Mouse (Mus musculus): ENCODE results near the gene Serp2. TPM values are rescaled to one million over a fixed set of nuclear protein-coding genes. Genes with fewer than 3 reads are reported as not detected.

Serp2 gene
- polyA plus RNA-seq, 1 experiment from 2014 or later, result 9.2 TPM

GRCm38 (mm10) chr14:76518217-76518616, 38.5 kb downstream of the Serp2 start:
- Histone ChIP-seq H3K9me3 (no peaks in the 10 kb centered on the region), H3K4me1 (peaks cover 12% of the 10 kb centered on the region), H3K36me3 (no peaks in the 10 kb centered on the region), H3K27me3 (replicated peaks) (no peaks in the 10 kb centered on the region), H3K27ac (no peak overlapping the region), H3K4me3 (replicated peaks) (no peak overlapping the region), H3K4me2 (no peak overlapping the region), H3K9ac (no peak overlapping the region)
- WGBS, result 85% methylated on average over 5 of the region's 5 CpGs
- ATAC-seq (ENCODE audit: insufficient read depth, low FRiP score, low read depth), result no peak

DNA sequence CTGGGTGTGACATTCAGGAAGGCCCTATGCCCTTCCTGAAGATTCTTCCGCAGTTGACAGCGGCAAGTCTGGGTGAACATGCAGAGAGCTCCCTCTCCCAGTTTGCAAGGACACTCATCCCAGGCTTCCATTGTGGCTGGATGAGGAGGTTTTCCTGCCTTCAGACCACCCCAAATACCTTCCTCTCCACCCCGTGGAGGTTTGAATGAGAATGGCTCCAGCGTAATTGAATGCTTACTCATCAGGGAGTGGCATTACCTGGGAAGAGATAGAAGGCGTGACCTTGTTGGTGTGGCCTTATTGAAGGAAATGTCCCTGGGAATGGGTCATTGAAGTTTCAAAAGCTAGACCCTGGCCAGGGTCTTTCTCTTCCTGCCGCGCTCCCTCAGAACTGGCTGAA, 41.1 kb downstream of the Serp2 start:
- H3K4me1 ChIP-seq, result peaks cover 16% of the 10 kb centered on the region

GRCm38 (mm10) chr14:76514050-76514585, 42.6 kb downstream of the Serp2 start:
- Histone ChIP-seq H3K9me3 (no peaks in the 10 kb centered on the region), H3K4me1 (peaks cover 16% of the 10 kb centered on the region), H3K4me3 (replicated peaks) (no peak overlapping the region), H3K36me3 (no peaks in the 10 kb centered on the region), H3K27ac (no peak overlapping the region), H3K4me2 (no peak overlapping the region), H3K27me3 (replicated peaks) (no peaks in the 10 kb centered on the region), H3K9ac (no peak overlapping the region)
- no peak for ATAC-seq (ENCODE audit: insufficient read depth, low FRiP score, low read depth)
- WGBS, result 47% methylated on average over 6 of the region's 6 CpGs

More for the DNA sequence above, 41.1 kb downstream of the Serp2 start:
- no peak for ATAC-seq (ENCODE audit: insufficient read depth, low FRiP score, low read depth)
- Histone ChIP-seq H3K27ac (no peak overlapping the region), H3K9me3 (no peaks in the 10 kb centered on the region), H3K4me2 (no peak overlapping the region), H3K36me3 (no peaks in the 10 kb centered on the region), H3K27me3 (replicated peaks) (no peaks in the 10 kb centered on the region), H3K4me3 (replicated peaks) (no peak overlapping the region), H3K9ac (no peak overlapping the region)
- WGBS, result 81% methylated on average over 7 of the region's 7 CpGs

DNA sequence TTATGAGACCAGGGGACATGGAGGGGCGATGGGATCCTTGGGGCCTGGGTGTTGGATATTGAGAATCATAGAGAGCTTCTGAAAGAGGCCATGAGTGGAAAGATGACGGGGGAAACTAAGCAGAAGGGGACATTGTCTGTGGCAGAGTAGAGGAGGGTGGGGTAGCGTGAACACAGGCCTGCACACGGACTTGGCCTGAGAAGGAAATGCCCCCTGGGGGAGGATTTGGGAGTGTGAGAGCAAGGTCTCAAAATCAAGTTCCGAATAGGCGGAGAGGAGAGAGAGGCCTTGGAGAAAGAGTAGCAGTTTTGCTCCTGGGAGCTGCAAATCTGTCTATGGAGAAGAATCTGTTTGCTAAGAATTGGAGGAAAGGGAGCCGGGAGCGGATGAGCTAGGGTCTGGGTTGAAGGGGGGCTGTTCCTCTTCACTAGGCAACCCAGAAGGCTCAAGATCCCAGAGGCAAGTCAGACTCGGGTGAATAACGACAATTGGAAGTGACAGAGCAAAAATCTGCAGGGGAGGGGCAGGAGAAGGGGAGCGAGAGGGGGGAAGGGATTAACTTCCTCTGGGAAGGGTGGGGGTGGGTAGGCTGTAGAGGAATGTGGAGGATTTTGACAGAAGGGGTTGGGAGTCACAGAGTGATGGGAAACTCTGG, 43.2 kb downstream of the Serp2 start:
- peaks cover 16% of the 10 kb centered on the region for H3K4me1 ChIP-seq
- H3K36me3 ChIP-seq, result no peaks in the 10 kb centered on the region
- ATAC-seq (ENCODE audit: insufficient read depth, low FRiP score, low read depth), result no peak
- 27% methylated on average over 11 of the region's 11 CpGs for WGBS
- no peaks in the 10 kb centered on the region for H3K27me3 ChIP-seq (replicated peaks)
- H3K9ac ChIP-seq, result no peak overlapping the region
- 0 out of 2 replicates have a peak overlapping the region, but pooled peaks have one; percentile 9 for H3K4me2 ChIP-seq
- H3K4me3 ChIP-seq (replicated peaks), result no peak overlapping the region
- H3K9me3 ChIP-seq, result no peaks in the 10 kb centered on the region
- peak overlapping the region; percentile 49; the same call in 1 of the 2 replicates for H3K27ac ChIP-seq

GRCm38 (mm10) chr14:76511971-76512370, 44.7 kb downstream of the Serp2 start:
- WGBS, result 78% methylated on average over 7 of the region's 7 CpGs
- no peaks in the 10 kb centered on the region for H3K9me3 ChIP-seq
- H3K27ac ChIP-seq, result no peak overlapping the region
- no peaks in the 10 kb centered on the region for H3K27me3 ChIP-seq (replicated peaks)
- H3K4me3 ChIP-seq (replicated peaks), result no peak overlapping the region
- ATAC-seq (ENCODE audit: insufficient read depth, low FRiP score, low read depth), result no peak
- no peak overlapping the region for H3K4me2 ChIP-seq
- no peak overlapping the region for H3K9ac ChIP-seq
- H3K36me3 ChIP-seq, result peaks cover 6% of the 10 kb centered on the region; the same call in 1 of the 2 replicates
- peaks cover 23% of the 10 kb centered on the region for H3K4me1 ChIP-seq

GRCm38 (mm10) chr14:76508701-76509100, 48.0 kb downstream of the Serp2 start:
- Histone ChIP-seq H3K4me2 (no peak overlapping the region), H3K27ac (no peak overlapping the region), H3K27me3 (replicated peaks) (no peaks in the 10 kb centered on the region), H3K36me3 (peaks cover 9% of the 10 kb centered on the region; the same call in 1 of the 2 replicates), H3K9me3 (no peaks in the 10 kb centered on the region), H3K4me1 (peaks cover 23% of the 10 kb centered on the region), H3K4me3 (replicated peaks) (no peak overlapping the region), H3K9ac (no peak overlapping the region)
- ATAC-seq (ENCODE audit: insufficient read depth, low FRiP score, low read depth), result no peak
- whole genome bisulfite sequencing, result 74% methylated on average over 10 of the region's 10 CpGs

DNA sequence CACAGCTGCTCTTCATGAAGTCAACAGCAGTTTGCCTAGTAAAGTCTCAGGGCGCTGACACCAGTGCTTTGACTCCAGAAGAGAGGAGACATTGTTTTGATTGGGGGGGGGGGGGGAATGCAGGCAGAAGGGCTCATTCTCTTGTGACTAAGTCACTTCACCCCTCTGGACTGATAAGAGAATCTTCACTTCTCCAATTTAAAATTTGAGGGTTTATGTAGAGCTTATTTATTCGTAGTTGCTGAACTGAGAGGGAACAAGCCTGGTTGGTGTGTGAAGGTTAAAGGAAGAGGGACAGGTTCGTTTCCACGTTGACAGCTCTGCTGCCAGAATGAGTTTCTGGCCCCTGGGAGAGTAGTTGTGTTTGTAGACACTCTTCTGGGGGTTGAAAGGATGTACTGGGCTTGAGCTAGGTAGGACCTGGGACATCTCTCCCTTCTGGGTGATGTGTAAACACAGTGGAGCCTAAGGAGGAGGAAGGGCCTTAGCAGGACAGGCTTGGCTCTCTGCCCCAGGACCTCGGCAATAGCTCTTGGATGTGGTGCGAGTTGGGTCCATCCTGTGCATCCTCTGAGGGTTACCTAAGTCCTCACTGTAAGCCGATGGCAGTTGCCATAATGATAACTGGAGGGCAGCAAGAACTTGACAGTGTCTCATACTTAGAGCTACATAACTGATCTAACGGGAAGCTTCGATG, 48.7 kb downstream of the Serp2 start:
- ATAC-seq (ENCODE audit: insufficient read depth, low FRiP score, low read depth), result no peak
- Histone ChIP-seq H3K9me3 (no peaks in the 10 kb centered on the region), H3K9ac (no peak overlapping the region), H3K27ac (no peak overlapping the region), H3K4me2 (peak overlapping the region; percentile 86; the same call in 1 of the 2 replicates), H3K27me3 (replicated peaks) (no peaks in the 10 kb centered on the region), H3K4me3 (replicated peaks) (no peak overlapping the region), H3K4me1 (peaks cover 20% of the 10 kb centered on the region), H3K36me3 (peaks cover 9% of the 10 kb centered on the region; the same call in 1 of the 2 replicates)
- WGBS, result 73% methylated on average over 9 of the region's 9 CpGs

GRCm38 (mm10) chr14:76507357-76507756, 49.3 kb downstream of the Serp2 start:
- Histone ChIP-seq H3K9ac (no peak overlapping the region), H3K9me3 (no peaks in the 10 kb centered on the region), H3K4me3 (replicated peaks) (peak overlapping the region; percentile 75; the same call in 1 of the 2 replicates), H3K4me2 (peak overlapping the region; percentile 86), H3K27ac (no peak overlapping the region), H3K27me3 (replicated peaks) (no peaks in the 10 kb centered on the region), H3K4me1 (peaks cover 18% of the 10 kb centered on the region), H3K36me3 (peaks cover 9% of the 10 kb centered on the region; the same call in 1 of the 2 replicates)
- WGBS, result 89% methylated on average over 7 of the region's 7 CpGs
- ATAC-seq (ENCODE audit: insufficient read depth, low FRiP score, low read depth), result no peak

DNA sequence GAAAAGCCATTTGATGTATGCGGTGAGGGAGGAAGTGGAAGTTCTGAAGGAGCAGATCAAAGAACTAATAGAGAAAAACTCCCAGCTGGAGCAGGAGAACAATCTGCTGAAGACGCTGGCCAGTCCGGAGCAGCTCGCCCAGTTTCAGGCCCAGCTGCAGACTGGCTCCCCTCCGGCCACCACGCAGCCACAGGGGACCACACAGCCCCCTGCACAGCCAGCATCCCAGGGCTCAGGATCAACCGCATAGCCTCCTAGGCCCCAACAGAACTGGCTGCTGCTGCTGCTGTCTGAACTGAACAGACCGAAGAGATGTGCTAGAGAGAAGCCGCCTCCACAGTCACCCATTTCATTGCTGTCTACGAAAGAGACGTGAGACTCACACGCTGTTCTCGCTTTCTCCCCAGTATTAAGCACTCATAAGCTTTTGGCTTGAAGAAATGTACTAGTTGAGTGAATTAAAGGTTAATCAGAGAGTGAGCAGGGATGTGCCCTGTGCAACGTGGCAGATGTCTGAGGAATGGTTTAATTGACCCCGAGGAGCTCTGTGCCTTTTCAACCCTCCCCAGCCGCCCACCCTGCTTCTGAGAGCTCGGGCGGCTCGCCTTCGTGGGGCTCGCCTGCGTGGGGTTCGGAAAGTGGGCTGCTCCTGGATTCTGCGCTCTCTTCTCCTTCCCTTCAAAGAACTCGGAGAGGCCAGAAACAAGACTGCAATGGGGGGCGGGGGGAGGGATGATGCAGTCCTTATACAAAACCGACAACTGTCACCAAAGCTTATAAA, 50.1 kb downstream of the Serp2 start:
- H3K9ac ChIP-seq, result peak overlapping the region; percentile 96; the same call in 1 of the 2 replicates
- H3K36me3 ChIP-seq, result peaks cover 9% of the 10 kb centered on the region; the same call in 1 of the 2 replicates
- ATAC-seq (ENCODE audit: insufficient read depth, low FRiP score, low read depth), result no peak
- no peaks in the 10 kb centered on the region for H3K27me3 ChIP-seq (replicated peaks)
- no peaks in the 10 kb centered on the region for H3K9me3 ChIP-seq
- peak overlapping the region; percentile 86 for H3K4me2 ChIP-seq
- H3K27ac ChIP-seq, result peak overlapping the region; percentile 100
- H3K4me1 ChIP-seq, result peaks cover 18% of the 10 kb centered on the region
- H3K4me3 ChIP-seq (replicated peaks), result peak overlapping the region; percentile 75
- 37% methylated on average over 27 of the region's 27 CpGs for WGBS

- WGBS, result under 1% methylated on average over 31 of the region's 31 CpGs
- H3K9ac ChIP-seq, result peak overlapping the region; percentile 96
- peaks cover 9% of the 10 kb centered on the region; the same call in 1 of the 2 replicates for H3K36me3 ChIP-seq
- peak overlapping the region; percentile 75 for H3K4me3 ChIP-seq (replicated peaks)
- peak overlapping the region; percentile 86 for H3K4me2 ChIP-seq
- peak; percentile 85 for ATAC-seq (ENCODE audit: insufficient read depth, low FRiP score, low read depth)
- H3K9me3 ChIP-seq, result no peaks in the 10 kb centered on the region
- H3K27me3 ChIP-seq (replicated peaks), result no peaks in the 10 kb centered on the region
- H3K27ac ChIP-seq, result peak overlapping the region; percentile 100
- H3K4me1 ChIP-seq, result peaks cover 18% of the 10 kb centered on the region
Observed at GRCm38 (mm10) chr14:76505439-76506220, 51.1 kb downstream of the Serp2 start.

DNA sequence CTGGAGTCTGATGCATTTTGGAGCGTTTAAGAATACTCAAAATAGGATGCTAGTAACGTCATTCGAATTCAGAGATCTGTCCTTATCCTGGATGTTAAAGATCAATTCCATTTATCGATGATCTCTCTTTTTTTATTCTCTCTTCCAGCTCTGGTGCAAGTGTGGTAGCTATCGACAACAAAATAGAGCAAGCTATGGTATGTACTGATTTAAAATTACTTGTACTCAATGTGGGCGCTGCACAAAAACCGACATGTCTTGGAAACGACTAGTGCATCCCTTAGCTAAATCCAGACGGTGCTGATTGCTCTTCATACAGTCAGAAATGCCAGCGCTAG, 51.6 kb downstream of the Serp2 start:
- Histone ChIP-seq H3K4me1 (peaks cover 19% of the 10 kb centered on the region), H3K4me3 (replicated peaks) (peak overlapping the region; percentile 75), H3K27ac (peak overlapping the region; percentile 100), H3K9ac (peak overlapping the region; percentile 96), H3K27me3 (replicated peaks) (no peaks in the 10 kb centered on the region), H3K9me3 (no peaks in the 10 kb centered on the region), H3K36me3 (peaks cover 9% of the 10 kb centered on the region; the same call in 1 of the 2 replicates), H3K4me2 (peak overlapping the region; percentile 86)
- WGBS, result under 1% methylated on average over 10 of the region's 10 CpGs
- no peak for ATAC-seq (ENCODE audit: insufficient read depth, low FRiP score, low read depth)
